Mouse (Mus musculus): ENCODE measurements at regions not wholly inside any gene's neighbourhood (a gene's known extent, or its start where the extent isn't known, plus 50 kb on each side); places are given as distances from the start of the nearest gene placed in this dataset.
A peak's percentile ranks its signal among the peaks of the same experiment; 100 is the strongest.

- no peak for TF ChIP-seq CTCF (IDR thresholded peaks at IDR 0.05)
- ATAC-seq (ENCODE audit: low FRiP score) (no peak), DNase-seq (ENCODE audit: low spot score) (no peak)
- WGBS: 1% methylated on average over 13 of the region's 13 CpGs
- Histone ChIP-seq H3K9ac (replicated peaks; ENCODE audit: low read length, poor library complexity, severe bottlenecking) (peak overlapping the region; percentile 68), H3K27ac (ENCODE audit: low read depth, low read length) (peak overlapping the region; percentile 80), H3K4me2 (ENCODE audit: low read depth, low read length, poor library complexity, severe bottlenecking) (peak overlapping the region; percentile 69), H3K27me3 (ENCODE audit: insufficient read depth, low read length) (peaks cover 10% of the 10 kb centered on the region), H3K9me3 (ENCODE audit: low read length) (no peaks in the 10 kb centered on the region), H3K4me1 (ENCODE audit: insufficient read depth, low read length) (peaks cover 7% of the 10 kb centered on the region; the same call in 1 of the 2 replicates), H3K36me3 (ENCODE audit: insufficient read depth, low read length) (no peaks in the 10 kb centered on the region), H3K4me3 (ENCODE audit: low read depth, low read length) (peak overlapping the region; percentile 67)
Observed at GRCm38 (mm10) chr9:122572836-122573267, 174.3 kb upstream of the Topaz1 start.

GRCm38 (mm10) chr9:122585228-122585627 is 161.9 kb upstream of the Topaz1 start:
- no peaks in the 10 kb centered on the region for H3K9me3 ChIP-seq (ENCODE audit: low read length)
- H3K36me3 ChIP-seq (ENCODE audit: insufficient read depth, low read length): 0 out of 2 replicates have a peak, but pooled peaks cover 3% of the 10 kb centered on the region
- no peak overlapping the region for H3K9ac ChIP-seq (replicated peaks; ENCODE audit: low read length, poor library complexity, severe bottlenecking)
- H3K4me3 ChIP-seq (ENCODE audit: low read depth, low read length): no peak overlapping the region
- H3K4me1 ChIP-seq (ENCODE audit: insufficient read depth, low read length): no peaks in the 10 kb centered on the region
- no peak overlapping the region for H3K27ac ChIP-seq (ENCODE audit: low read depth, low read length)
- ATAC-seq (ENCODE audit: low FRiP score) (no peak), DNase-seq (ENCODE audit: low spot score) (no peak)
- H3K4me2 ChIP-seq (ENCODE audit: low read depth, low read length, poor library complexity, severe bottlenecking): no peak overlapping the region
- no peak for TF ChIP-seq CTCF (IDR thresholded peaks at IDR 0.05)
- 71% methylated on average over 8 of the region's 8 CpGs for WGBS
- no peaks in the 10 kb centered on the region for H3K27me3 ChIP-seq (ENCODE audit: insufficient read depth, low read length)

GRCm38 (mm10) chr9:122586421-122586820 is 160.7 kb upstream of the Topaz1 start:
- no peak for ATAC-seq (ENCODE audit: low FRiP score)
- Histone ChIP-seq H3K4me2 (ENCODE audit: low read depth, low read length, poor library complexity, severe bottlenecking) (no peak overlapping the region), H3K9me3 (ENCODE audit: low read length) (no peaks in the 10 kb centered on the region), H3K4me3 (ENCODE audit: low read depth, low read length) (no peak overlapping the region), H3K9ac (replicated peaks; ENCODE audit: low read length, poor library complexity, severe bottlenecking) (no peak overlapping the region), H3K27me3 (ENCODE audit: insufficient read depth, low read length) (no peaks in the 10 kb centered on the region), H3K4me1 (ENCODE audit: insufficient read depth, low read length) (no peaks in the 10 kb centered on the region), H3K36me3 (ENCODE audit: insufficient read depth, low read length) (0 out of 2 replicates have a peak, but pooled peaks cover 3% of the 10 kb centered on the region), H3K27ac (ENCODE audit: low read depth, low read length) (no peak overlapping the region)
- TF ChIP-seq CTCF (IDR thresholded peaks at IDR 0.05): no peak
- WGBS: 86% methylated on average over 6 of the region's 6 CpGs
- no peak for DNase-seq (ENCODE audit: low spot score)

GRCm38 (mm10) chr9:122586986-122587385 is 160.2 kb upstream of the Topaz1 start:
- no peak for ATAC-seq (ENCODE audit: low FRiP score)
- no peak overlapping the region for H3K4me2 ChIP-seq (ENCODE audit: low read depth, low read length, poor library complexity, severe bottlenecking)
- H3K4me1 ChIP-seq (ENCODE audit: insufficient read depth, low read length): no peaks in the 10 kb centered on the region
- no peak overlapping the region for H3K4me3 ChIP-seq (ENCODE audit: low read depth, low read length)
- DNase-seq (ENCODE audit: low spot score): no peak
- H3K36me3 ChIP-seq (ENCODE audit: insufficient read depth, low read length): 0 out of 2 replicates have a peak, but pooled peaks cover 3% of the 10 kb centered on the region
- no peak for TF ChIP-seq CTCF (IDR thresholded peaks at IDR 0.05)
- H3K9me3 ChIP-seq (ENCODE audit: low read length): no peaks in the 10 kb centered on the region
- 72% methylated on average over 5 of the region's 5 CpGs for WGBS
- no peak overlapping the region for H3K27ac ChIP-seq (ENCODE audit: low read depth, low read length)
- no peaks in the 10 kb centered on the region for H3K27me3 ChIP-seq (ENCODE audit: insufficient read depth, low read length)
- no peak overlapping the region for H3K9ac ChIP-seq (replicated peaks; ENCODE audit: low read length, poor library complexity, severe bottlenecking)

GRCm38 (mm10) chr9:122588246-122588645 is 158.9 kb upstream of the Topaz1 start:
- Histone ChIP-seq H3K27me3 (ENCODE audit: insufficient read depth, low read length) (no peaks in the 10 kb centered on the region), H3K36me3 (ENCODE audit: insufficient read depth, low read length) (0 out of 2 replicates have a peak, but pooled peaks cover 3% of the 10 kb centered on the region), H3K4me3 (ENCODE audit: low read depth, low read length) (no peak overlapping the region), H3K4me2 (ENCODE audit: low read depth, low read length, poor library complexity, severe bottlenecking) (no peak overlapping the region), H3K9ac (replicated peaks; ENCODE audit: low read length, poor library complexity, severe bottlenecking) (no peak overlapping the region), H3K27ac (ENCODE audit: low read depth, low read length) (no peak overlapping the region), H3K4me1 (ENCODE audit: insufficient read depth, low read length) (no peaks in the 10 kb centered on the region), H3K9me3 (ENCODE audit: low read length) (no peaks in the 10 kb centered on the region)
- TF ChIP-seq CTCF (IDR thresholded peaks at IDR 0.05): no peak
- ATAC-seq (ENCODE audit: low FRiP score) (no peak), DNase-seq (ENCODE audit: low spot score) (no peak)
- WGBS: 89% methylated on average over 8 of the region's 8 CpGs

- Histone ChIP-seq H3K36me3 (ENCODE audit: insufficient read depth, low read length) (no peaks in the 10 kb centered on the region), H3K4me2 (ENCODE audit: low read depth, low read length, poor library complexity, severe bottlenecking) (no peak overlapping the region), H3K4me3 (ENCODE audit: low read depth, low read length) (no peak overlapping the region), H3K27me3 (ENCODE audit: insufficient read depth, low read length) (no peaks in the 10 kb centered on the region), H3K9me3 (ENCODE audit: low read length) (no peaks in the 10 kb centered on the region), H3K9ac (replicated peaks; ENCODE audit: low read length, poor library complexity, severe bottlenecking) (no peak overlapping the region), H3K27ac (ENCODE audit: low read depth, low read length) (no peak overlapping the region), H3K4me1 (ENCODE audit: insufficient read depth, low read length) (no peaks in the 10 kb centered on the region)
- no peak for TF ChIP-seq CTCF (IDR thresholded peaks at IDR 0.05)
- WGBS: 8% methylated on average over 7 of the region's 7 CpGs
- peak; percentile 54 for DNase-seq (ENCODE audit: low spot score)
- no peak for ATAC-seq (ENCODE audit: low FRiP score)
Observed at GRCm38 (mm10) chr9:122592820-122593615, 154.1 kb upstream of the Topaz1 start.

All from midbrain, postnatal 0 days (tissue).